Mouse (Mus musculus): ENCODE results near the gene Gm9945.

- TF ChIP-seq CTCF (conservative IDR thresholded peaks at IDR 0.05; ENCODE audit: low read length) (no peak), POU5F1 (IDR thresholded peaks at IDR 0.05; ENCODE audit: borderline replicate concordance, low read length) (no peak)
Measured at GRCm38 (mm10) chr11:53431347-53432056, 48.5 kb upstream of the Gm9945 start.

Measured in E14TG2a.4 (cell line).